Mouse (Mus musculus) embryonic fibroblast, embryonic 13.5 days (primary cell): Measurements from ENCODE around the gene Bsg.

Experiments
- CTCF ChIP-seq: IDR thresholded peaks from 2 replicates; pipeline ENCODE4 v1.5.1; 2011; ENCODE audit warnings: mild to moderate bottlenecking, control low read depth, low read length, moderate library complexity, borderline replicate concordance; ENCODE audit not compliant: insufficient read depth
- POLR2A ChIP-seq: IDR thresholded peaks from 2 replicates; pipeline ENCODE4 v1.6.1; 2011; ENCODE audit warnings: low read depth, mild to moderate bottlenecking, control low read depth, low read length, moderate library complexity

GRCm38 (mm10) chr10:79717640-79718357 is 13.5 kb downstream of the Bsg start:
- TF ChIP-seq POLR2A (no peak), CTCF (no peak)
